Mouse (Mus musculus) heart, postnatal 36 days (tissue): ENCODE data around the gene Pheta1. TPM values are rescaled to one million over a fixed set of nuclear protein-coding genes. Genes with fewer than 3 reads are reported as not detected.

Source experiments
- DNase-seq, 2 experiments: peaks; one replicate each; pipeline ENCODE4 v3.0.0; 2021 to 2022
- intact Hi-C: fragments of 180-260 bp; cut with DNase I; formaldehyde crosslinking; loops from one replicate; pipeline ENCODE4 v1.15.1; 2025
- total RNA-seq, 2 experiments: library from RNA; stranded (reverse); gene quantifications; 2 replicates each; pipeline ENCODE4 v1.2.3; 2021

Gene Pheta1
- total RNA-seq, 2 experiments from 2014 or later: 11.6 to 12.6 TPM

- intact Hi-C loops: loop anchor here (2.0 kb wide), 1 partner anchor 13 kb away; the partner anchor contains the start of gene Sh2b3
- DNase-seq: no peak
Observed at GRCm38 (mm10) chr5:121823668-121824067, 25.1 kb upstream of the Pheta1 start.

- peak; percentile 53 to 60 for DNase-seq
- intact Hi-C loops: no loop called here
Observed at GRCm38 (mm10) chr5:121824121-121824520, 24.7 kb upstream of the Pheta1 start.

- no peak for DNase-seq
- intact Hi-C loops: no loop called here
Observed at GRCm38 (mm10) chr5:121825606-121826005, 23.2 kb upstream of the Pheta1 start.

GRCm38 (mm10) chr5:121827876-121828275 lies 20.9 kb upstream of the Pheta1 start:
- DNase-seq: no peak
- intact Hi-C loops: no loop called here

GRCm38 (mm10) chr5:121828491-121829432 lies 20.0 kb upstream of the Pheta1 start:
- intact Hi-C loops: no loop called here
- no peak for DNase-seq

- intact Hi-C loops: no loop called here
- DNase-seq: no peak
Observed at GRCm38 (mm10) chr5:121831002-121831601, 17.7 kb upstream of the Pheta1 start.

GRCm38 (mm10) chr5:121832376-121833155 lies 16.2 kb upstream of the Pheta1 start:
- intact Hi-C loops: no loop called here
- DNase-seq: no peak

GRCm38 (mm10) chr5:121833159-121833558 lies 15.6 kb upstream of the Pheta1 start:
- DNase-seq: no peak
- intact Hi-C loops: no loop called here

GRCm38 (mm10) chr5:121833572-121834240 lies 15.1 kb upstream of the Pheta1 start:
- intact Hi-C loops: no loop called here
- peak; percentile 74 to 83 for DNase-seq

GRCm38 (mm10) chr5:121834241-121834606 lies 14.6 kb upstream of the Pheta1 start:
- intact Hi-C loops: no loop called here
- DNase-seq: no peak

- intact Hi-C loops: no loop called here
- DNase-seq: no peak
Observed at GRCm38 (mm10) chr5:121834991-121835747, 13.6 kb upstream of the Pheta1 start.

GRCm38 (mm10) chr5:121835949-121836691 lies 12.7 kb upstream of the Pheta1 start:
- intact Hi-C loops: loop anchor here (2.0 kb wide), 1 partner anchor 13 kb away; no protein-coding TSS in a partner anchor
- DNase-seq: peak in 1 of 2 experiments; percentile 55

GRCm38 (mm10) chr5:121836692-121837415 lies 11.9 kb upstream of the Pheta1 start:
- intact Hi-C loops: loop anchor here (2.0 kb wide), 1 partner anchor 14 kb away; no protein-coding TSS in a partner anchor
- peak; percentile 93 to 95 for DNase-seq

GRCm38 (mm10) chr5:121837441-121838340 lies 11.1 kb upstream of the Pheta1 start, which contains the start of gene Sh2b3:
Sh2b3 (minus strand) TSS chr5:121837646.
- intact Hi-C loops: loop anchor here (2.0 kb wide), 1 partner anchor 15 kb away; no protein-coding TSS in a partner anchor
- DNase-seq: no peak

GRCm38 (mm10) chr5:121838341-121839127 lies 10.2 kb upstream of the Pheta1 start:
- DNase-seq: peak; percentile 66 to 78
- intact Hi-C loops: no loop called here

- DNase-seq: no peak
- intact Hi-C loops: no loop called here
Observed at GRCm38 (mm10) chr5:121839128-121839473, 9.7 kb upstream of the Pheta1 start.
